Mouse (Mus musculus): ENCODE data around the gene Dytn. TPM values are rescaled to one million over a fixed set of nuclear protein-coding genes. Genes with fewer than 3 reads are reported as not detected.
"Not testable (repeated sequence)": the region's sequence is repeated elsewhere in the genome, so short reads cannot be mapped to it uniquely, and the experiment has no call there.

The Dytn gene
- polyA plus RNA-seq, 1 experiment from 2014 or later = 0.05 TPM

GRCm38 (mm10) chr1:63659591-63659990 lies 27.1 kb downstream of the Dytn start:
- Histone ChIP-seq H3K27ac (replicated peaks) (no peak overlapping the region), H3K4me3 (no peak overlapping the region), H3K36me3 (replicated peaks) (no peaks in the 10 kb centered on the region), H3K4me1 (no peaks in the 10 kb centered on the region), H3K9me3 (no peaks in the 10 kb centered on the region), H3K27me3 (replicated peaks; ENCODE audit: low read depth, poor library complexity, severe bottlenecking) (no peaks in the 10 kb centered on the region)
- 4% methylated on average over 7 of the region's 7 CpGs for WGBS
- DNase-seq (ENCODE audit: low spot score) = peak; percentile 66

GRCm38 (mm10) chr1:63658016-63658415 lies 28.7 kb downstream of the Dytn start:
- Histone ChIP-seq H3K4me1 (no peaks in the 10 kb centered on the region), H3K27me3 (replicated peaks; ENCODE audit: low read depth, poor library complexity, severe bottlenecking) (no peaks in the 10 kb centered on the region), H3K4me3 (no peak overlapping the region), H3K27ac (replicated peaks) (no peak overlapping the region), H3K9me3 (no peaks in the 10 kb centered on the region), H3K36me3 (replicated peaks) (no peaks in the 10 kb centered on the region)
- 19% methylated on average over 6 of the region's 6 CpGs for WGBS
- peak; percentile 63 for DNase-seq (ENCODE audit: low spot score)

GRCm38 (mm10) chr1:63639921-63640320 lies 46.8 kb downstream of the Dytn start:
- H3K4me1 ChIP-seq = no peaks in the 10 kb centered on the region
- no peaks in the 10 kb centered on the region for H3K27me3 ChIP-seq (replicated peaks; ENCODE audit: low read depth, poor library complexity, severe bottlenecking)
- H3K36me3 ChIP-seq (replicated peaks) = no peaks in the 10 kb centered on the region
- no peak overlapping the region for H3K4me3 ChIP-seq
- DNase-seq (ENCODE audit: low spot score) = no peak
- no peak overlapping the region for H3K27ac ChIP-seq (replicated peaks)
- 83% methylated on average over 6 of the region's 6 CpGs for WGBS
- H3K9me3 ChIP-seq = no peaks in the 10 kb centered on the region

- H3K4me1 ChIP-seq; H3K36me3 ChIP-seq (replicated peaks); H3K27ac ChIP-seq (replicated peaks); H3K9me3 ChIP-seq; H3K27me3 ChIP-seq (replicated peaks; ENCODE audit: low read depth, poor library complexity, severe bottlenecking); H3K4me3 ChIP-seq; DNase-seq (ENCODE audit: low spot score): not testable (repeated sequence)
These were observed 56.3 kb downstream of the Dytn start for GRCm38 (mm10) chr1:63630390-63630789.

- DNase-seq (ENCODE audit: low spot score) = peak; percentile 15
- peaks cover 3% of the 10 kb centered on the region; the same call in 1 of the 2 replicates for H3K9me3 ChIP-seq
- 62% methylated on average over 2 of the region's 2 CpGs for WGBS
- no peaks in the 10 kb centered on the region for H3K36me3 ChIP-seq (replicated peaks)
- H3K4me1 ChIP-seq = no peaks in the 10 kb centered on the region
- no peaks in the 10 kb centered on the region for H3K27me3 ChIP-seq (replicated peaks; ENCODE audit: low read depth, poor library complexity, severe bottlenecking)
- no peak overlapping the region for H3K27ac ChIP-seq (replicated peaks)
- no peak overlapping the region for H3K4me3 ChIP-seq
These were observed 58.5 kb downstream of the Dytn start for GRCm38 (mm10) chr1:63628211-63628610.

- H3K36me3 ChIP-seq (replicated peaks) = no peaks in the 10 kb centered on the region
- no peak within 1 kb of the TSS for H3K4me3 ChIP-seq
- DNase-seq (ENCODE audit: low spot score) = no peak
- no peaks in the 10 kb centered on the region for H3K9me3 ChIP-seq
- no peak within 1 kb of the TSS for H3K27ac ChIP-seq (replicated peaks)
- H3K27me3 ChIP-seq (replicated peaks; ENCODE audit: low read depth, poor library complexity, severe bottlenecking) = peaks cover 14% of the 10 kb centered on the region
- WGBS = 82% methylated on average over 3 of the region's 3 CpGs
- peaks cover 7% of the 10 kb centered on the region for H3K4me1 ChIP-seq
These were observed 71.1 kb downstream of the Dytn start, which contains the start of gene Gm39653 for GRCm38 (mm10) chr1:63615668-63616067. Gene Gm39653, plus strand, starts transcription at chr1:63615968.

GRCm38 (mm10) chr1:63614594-63614993 lies 72.1 kb downstream of the Dytn start:
- Histone ChIP-seq H3K4me1 (peaks cover 7% of the 10 kb centered on the region), H3K27ac (replicated peaks) (no peak overlapping the region), H3K27me3 (replicated peaks; ENCODE audit: low read depth, poor library complexity, severe bottlenecking) (peaks cover 14% of the 10 kb centered on the region), H3K36me3 (replicated peaks) (no peaks in the 10 kb centered on the region), H3K4me3 (peak overlapping the region; percentile 29; the same call in 1 of the 2 replicates), H3K9me3 (no peaks in the 10 kb centered on the region)
- 2% methylated on average over 11 of the region's 11 CpGs for WGBS
- peak; percentile 83 for DNase-seq (ENCODE audit: low spot score)

GRCm38 (mm10) chr1:63609613-63610012 lies 77.1 kb downstream of the Dytn start:
- 88% methylated on average over 4 of the region's 4 CpGs for WGBS
- no peaks in the 10 kb centered on the region for H3K9me3 ChIP-seq
- H3K36me3 ChIP-seq (replicated peaks) = no peaks in the 10 kb centered on the region
- peaks cover 7% of the 10 kb centered on the region for H3K4me1 ChIP-seq
- DNase-seq (ENCODE audit: low spot score) = no peak
- H3K27me3 ChIP-seq (replicated peaks; ENCODE audit: low read depth, poor library complexity, severe bottlenecking) = peaks cover 14% of the 10 kb centered on the region
- no peak overlapping the region for H3K4me3 ChIP-seq
- H3K27ac ChIP-seq (replicated peaks) = no peak overlapping the region

- 66% methylated on average over 3 of the region's 3 CpGs for WGBS
- H3K27me3 ChIP-seq (replicated peaks; ENCODE audit: low read depth, poor library complexity, severe bottlenecking) = no peaks in the 10 kb centered on the region
- H3K36me3 ChIP-seq (replicated peaks) = no peaks in the 10 kb centered on the region
- no peak for DNase-seq (ENCODE audit: low spot score)
- H3K27ac ChIP-seq (replicated peaks) = no peak overlapping the region
- no peak overlapping the region for H3K4me3 ChIP-seq
- no peaks in the 10 kb centered on the region for H3K9me3 ChIP-seq
- no peaks in the 10 kb centered on the region for H3K4me1 ChIP-seq
These were observed 82.7 kb downstream of the Dytn start for GRCm38 (mm10) chr1:63603870-63604500.

GRCm38 (mm10) chr1:63586869-63587268 lies 99.9 kb downstream of the Dytn start:
- H3K9me3 ChIP-seq = no peaks in the 10 kb centered on the region
- WGBS = 84% methylated on average over 7 of the region's 7 CpGs
- DNase-seq (ENCODE audit: low spot score) = no peak
- no peaks in the 10 kb centered on the region for H3K27me3 ChIP-seq (replicated peaks; ENCODE audit: low read depth, poor library complexity, severe bottlenecking)
- H3K4me1 ChIP-seq = no peaks in the 10 kb centered on the region
- no peaks in the 10 kb centered on the region for H3K36me3 ChIP-seq (replicated peaks)
- H3K27ac ChIP-seq (replicated peaks) = no peak overlapping the region
- no peak overlapping the region for H3K4me3 ChIP-seq

GRCm38 (mm10) chr1:63579153-63579552 lies 107.6 kb downstream of the Dytn start:
- no peaks in the 10 kb centered on the region for H3K27me3 ChIP-seq (replicated peaks; ENCODE audit: low read depth, poor library complexity, severe bottlenecking)
- H3K4me1 ChIP-seq = peaks cover 8% of the 10 kb centered on the region
- no peak overlapping the region for H3K4me3 ChIP-seq
- H3K36me3 ChIP-seq (replicated peaks) = no peaks in the 10 kb centered on the region
- no peak overlapping the region for H3K27ac ChIP-seq (replicated peaks)
- 82% methylated on average over 8 of the region's 8 CpGs for WGBS
- no peaks in the 10 kb centered on the region for H3K9me3 ChIP-seq
- DNase-seq (ENCODE audit: low spot score) = no peak

GRCm38 (mm10) chr1:63576803-63577202 lies 109.9 kb downstream of the Dytn start:
- WGBS = 35% methylated on average over 5 of the region's 5 CpGs
- Histone ChIP-seq H3K4me1 (peaks cover 24% of the 10 kb centered on the region), H3K4me3 (no peak overlapping the region), H3K36me3 (replicated peaks) (no peaks in the 10 kb centered on the region), H3K9me3 (no peaks in the 10 kb centered on the region), H3K27me3 (replicated peaks; ENCODE audit: low read depth, poor library complexity, severe bottlenecking) (no peaks in the 10 kb centered on the region), H3K27ac (replicated peaks) (no peak overlapping the region)
- DNase-seq (ENCODE audit: low spot score) = no peak

GRCm38 (mm10) chr1:63573864-63574611 lies 112.7 kb downstream of the Dytn start:
- Histone ChIP-seq H3K4me1 (peaks cover 24% of the 10 kb centered on the region), H3K36me3 (replicated peaks) (no peaks in the 10 kb centered on the region), H3K27ac (replicated peaks) (peak overlapping the region; percentile 37), H3K27me3 (replicated peaks; ENCODE audit: low read depth, poor library complexity, severe bottlenecking) (no peaks in the 10 kb centered on the region), H3K4me3 (no peak overlapping the region), H3K9me3 (no peaks in the 10 kb centered on the region)
- WGBS = 71% methylated on average over 12 of the region's 12 CpGs
- DNase-seq (ENCODE audit: low spot score) = no peak
